Mouse (Mus musculus): ENCODE data around the gene Ddit4. TPM values are rescaled to one million over a fixed set of nuclear protein-coding genes. Genes with fewer than 3 reads are reported as not detected.

Ddit4 gene
- polyA plus RNA-seq, 1 experiment from 2014 or later: 72.8 TPM

- Histone ChIP-seq H3K4me2 (no peak overlapping the region), H3K36me3 (no peaks in the 10 kb centered on the region), H3K9me3 (no peaks in the 10 kb centered on the region), H3K27ac (replicated peaks) (peak overlapping the region; percentile 98), H3K4me1 (replicated peaks) (peaks cover 59% of the 10 kb centered on the region), H3K27me3 (no peaks in the 10 kb centered on the region), H3K4me3 (no peak overlapping the region), H3K9ac (no peak overlapping the region)
- ATAC-seq (ENCODE audit: low read depth): no peak
- 31% methylated on average over 7 of the region's 7 CpGs for WGBS
Measured at GRCm38 (mm10) chr10:59953564-59954039, 2.0 kb upstream of the Ddit4 start.

GRCm38 (mm10) chr10:59952781-59953563 lies 1.3 kb upstream of the Ddit4 start:
- WGBS: 22% methylated on average over 16 of the region's 16 CpGs
- ATAC-seq (ENCODE audit: low read depth): no peak
- H3K4me1 ChIP-seq (replicated peaks): peaks cover 58% of the 10 kb centered on the region
- peak overlapping the region; percentile 98 for H3K27ac ChIP-seq (replicated peaks)
- H3K9me3 ChIP-seq: no peaks in the 10 kb centered on the region
- H3K9ac ChIP-seq: peak overlapping the region; percentile 83
- peak overlapping the region; percentile 98 for H3K4me2 ChIP-seq
- no peaks in the 10 kb centered on the region for H3K27me3 ChIP-seq
- no peaks in the 10 kb centered on the region for H3K36me3 ChIP-seq
- peak overlapping the region; percentile 95 for H3K4me3 ChIP-seq

GRCm38 (mm10) chr10:59952152-59952780 lies 632 bp upstream of the Ddit4 start:
- Histone ChIP-seq H3K9me3 (no peaks in the 10 kb centered on the region), H3K9ac (peak overlapping the region; percentile 83), H3K27me3 (no peaks in the 10 kb centered on the region), H3K4me2 (peak overlapping the region; percentile 98), H3K4me3 (peak overlapping the region; percentile 95), H3K27ac (replicated peaks) (peak overlapping the region; percentile 98), H3K4me1 (replicated peaks) (peaks cover 58% of the 10 kb centered on the region), H3K36me3 (no peaks in the 10 kb centered on the region)
- ATAC-seq (ENCODE audit: low read depth): peak; percentile 62
- WGBS: under 1% methylated on average over 31 of the region's 31 CpGs

GRCm38 (mm10) chr10:59950716-59951191 lies 880 bp downstream of the Ddit4 start:
- under 1% methylated on average over 23 of the region's 23 CpGs for WGBS
- peak overlapping the region; percentile 98 for H3K4me2 ChIP-seq
- ATAC-seq (ENCODE audit: low read depth): peak; percentile 40
- peak overlapping the region; percentile 98 for H3K27ac ChIP-seq (replicated peaks)
- H3K27me3 ChIP-seq: no peaks in the 10 kb centered on the region
- H3K4me1 ChIP-seq (replicated peaks): peaks cover 48% of the 10 kb centered on the region
- H3K9ac ChIP-seq: peak overlapping the region; percentile 97
- no peaks in the 10 kb centered on the region for H3K36me3 ChIP-seq
- no peaks in the 10 kb centered on the region for H3K9me3 ChIP-seq
- H3K4me3 ChIP-seq: peak overlapping the region; percentile 95

- no peaks in the 10 kb centered on the region for H3K27me3 ChIP-seq
- H3K4me2 ChIP-seq: peak overlapping the region; percentile 98
- peak overlapping the region; percentile 98 for H3K27ac ChIP-seq (replicated peaks)
- no peak for ATAC-seq (ENCODE audit: low read depth)
- H3K36me3 ChIP-seq: no peaks in the 10 kb centered on the region
- no peaks in the 10 kb centered on the region for H3K9me3 ChIP-seq
- 41% methylated on average over 15 of the region's 15 CpGs for WGBS
- H3K9ac ChIP-seq: peak overlapping the region; percentile 97
- H3K4me3 ChIP-seq: peak overlapping the region; percentile 95
- peaks cover 48% of the 10 kb centered on the region for H3K4me1 ChIP-seq (replicated peaks)
Measured at GRCm38 (mm10) chr10:59949783-59950605, 1.6 kb downstream of the Ddit4 start.

- H3K4me3 ChIP-seq: peak overlapping the region; percentile 95
- H3K27me3 ChIP-seq: no peaks in the 10 kb centered on the region
- peaks cover 48% of the 10 kb centered on the region for H3K4me1 ChIP-seq (replicated peaks)
- peak overlapping the region; percentile 97 for H3K9ac ChIP-seq
- H3K36me3 ChIP-seq: no peaks in the 10 kb centered on the region
- no peak for ATAC-seq (ENCODE audit: low read depth)
- H3K4me2 ChIP-seq: peak overlapping the region; percentile 98
- no peaks in the 10 kb centered on the region for H3K9me3 ChIP-seq
- peak overlapping the region; percentile 98; the same call in 1 of the 2 replicates for H3K27ac ChIP-seq (replicated peaks)
- 78% methylated on average over 1 of the region's 1 CpGs for WGBS
Measured at GRCm38 (mm10) chr10:59949255-59949648, 2.4 kb downstream of the Ddit4 start.

GRCm38 (mm10) chr10:59948363-59949254 lies 3.0 kb downstream of the Ddit4 start:
- H3K27ac ChIP-seq (replicated peaks): peak overlapping the region; percentile 98; the same call in 1 of the 2 replicates

GRCm38 (mm10) chr10:59947296-59948073 lies 4.1 kb downstream of the Ddit4 start:
- Histone ChIP-seq H3K9me3 (no peaks in the 10 kb centered on the region), H3K9ac (no peak overlapping the region), H3K4me1 (replicated peaks) (peaks cover 50% of the 10 kb centered on the region), H3K27me3 (no peaks in the 10 kb centered on the region), H3K27ac (replicated peaks) (peak overlapping the region; percentile 14; the same call in 1 of the 2 replicates), H3K4me2 (no peak overlapping the region), H3K4me3 (no peak overlapping the region), H3K36me3 (no peaks in the 10 kb centered on the region)
- no peak for ATAC-seq (ENCODE audit: low read depth)
- WGBS: 68% methylated on average over 7 of the region's 7 CpGs

More at GRCm38 (mm10) chr10:59948363-59949254, 3.0 kb downstream of the Ddit4 start:
- WGBS: 56% methylated on average over 6 of the region's 6 CpGs
- Histone ChIP-seq H3K4me1 (replicated peaks) (peaks cover 49% of the 10 kb centered on the region), H3K4me2 (peak overlapping the region; percentile 98), H3K9ac (peak overlapping the region; percentile 97; the same call in 1 of the 2 replicates), H3K36me3 (no peaks in the 10 kb centered on the region), H3K4me3 (peak overlapping the region; percentile 95), H3K27me3 (no peaks in the 10 kb centered on the region), H3K9me3 (no peaks in the 10 kb centered on the region)
- ATAC-seq (ENCODE audit: low read depth): no peak

GRCm38 (mm10) chr10:59946362-59946761 lies 5.3 kb downstream of the Ddit4 start:
- Histone ChIP-seq H3K27me3 (no peaks in the 10 kb centered on the region), H3K4me1 (replicated peaks) (peaks cover 53% of the 10 kb centered on the region), H3K9ac (no peak overlapping the region), H3K27ac (replicated peaks) (no peak overlapping the region), H3K36me3 (no peaks in the 10 kb centered on the region), H3K9me3 (no peaks in the 10 kb centered on the region), H3K4me2 (no peak overlapping the region), H3K4me3 (no peak overlapping the region)
- no peak for ATAC-seq (ENCODE audit: low read depth)
- WGBS: 91% methylated on average over 5 of the region's 5 CpGs

- Histone ChIP-seq H3K4me1 (replicated peaks) (peaks cover 49% of the 10 kb centered on the region), H3K4me2 (no peak overlapping the region), H3K27ac (replicated peaks) (no peak overlapping the region), H3K4me3 (no peak overlapping the region), H3K27me3 (no peaks in the 10 kb centered on the region), H3K36me3 (no peaks in the 10 kb centered on the region), H3K9ac (no peak overlapping the region), H3K9me3 (no peaks in the 10 kb centered on the region)
- WGBS: 91% methylated on average over 3 of the region's 3 CpGs
- no peak for ATAC-seq (ENCODE audit: low read depth)
Measured at GRCm38 (mm10) chr10:59945416-59945815, 6.2 kb downstream of the Ddit4 start.
